Mouse (Mus musculus): ENCODE measurements around the gene Gstm1.
"Not testable (repeated sequence)": the region's sequence is repeated elsewhere in the genome, so short reads cannot be mapped to it uniquely, and the experiment has no call there.

The Gstm1 gene

DNA sequence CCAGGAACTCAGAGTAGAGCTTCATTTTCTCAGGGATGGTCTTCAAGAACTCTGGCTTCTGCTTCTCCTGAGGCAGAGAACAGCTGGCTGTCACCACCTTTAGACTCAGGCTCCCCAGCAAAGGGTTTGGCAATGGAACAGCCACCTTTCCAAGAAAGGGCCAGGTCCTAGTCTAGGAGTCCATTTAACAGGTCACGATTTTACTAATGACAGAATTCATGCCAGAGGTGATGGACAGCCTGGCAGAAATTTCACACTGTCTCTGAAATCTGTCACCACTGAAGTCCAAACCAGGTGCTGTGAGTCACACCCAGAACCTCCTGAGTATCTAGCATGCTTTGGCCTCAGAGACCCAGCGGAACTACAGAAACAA is 2.8 kb downstream of the Gstm1 start:
- no peak for DNase-seq (ENCODE audit: low spot score)

- no peak for DNase-seq (ENCODE audit: low spot score)
Measured at GRCm38 (mm10) chr3:108014098-108014973, 3.4 kb downstream of the Gstm1 start.

DNA sequence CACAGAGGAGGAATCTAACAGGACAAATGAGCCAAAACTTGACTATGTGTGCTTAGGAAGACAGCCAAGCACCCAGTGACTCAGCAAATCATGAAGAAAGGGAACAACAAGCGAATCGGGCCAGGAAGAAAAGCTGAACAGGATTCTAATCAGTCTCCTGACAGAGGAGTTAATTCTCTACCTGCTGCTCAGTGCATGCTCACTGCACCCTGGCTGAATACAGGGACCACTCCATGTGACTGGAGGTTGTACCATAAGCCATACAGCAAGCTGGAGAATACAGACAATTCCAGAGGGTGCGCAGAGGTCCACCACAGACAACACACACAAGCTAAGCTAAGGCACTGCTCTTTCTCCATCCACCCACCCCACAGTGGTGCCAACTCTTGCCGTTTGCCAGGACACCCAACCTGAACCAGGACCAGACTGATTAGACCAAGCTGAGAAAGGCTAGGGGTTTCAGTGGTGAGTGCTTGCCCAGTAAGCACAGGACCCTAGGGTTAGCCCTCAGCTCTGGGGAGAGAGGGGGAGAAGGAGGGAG is 4.4 kb downstream of the Gstm1 start:
- peak; percentile 79 for DNase-seq (ENCODE audit: low spot score)

DNA sequence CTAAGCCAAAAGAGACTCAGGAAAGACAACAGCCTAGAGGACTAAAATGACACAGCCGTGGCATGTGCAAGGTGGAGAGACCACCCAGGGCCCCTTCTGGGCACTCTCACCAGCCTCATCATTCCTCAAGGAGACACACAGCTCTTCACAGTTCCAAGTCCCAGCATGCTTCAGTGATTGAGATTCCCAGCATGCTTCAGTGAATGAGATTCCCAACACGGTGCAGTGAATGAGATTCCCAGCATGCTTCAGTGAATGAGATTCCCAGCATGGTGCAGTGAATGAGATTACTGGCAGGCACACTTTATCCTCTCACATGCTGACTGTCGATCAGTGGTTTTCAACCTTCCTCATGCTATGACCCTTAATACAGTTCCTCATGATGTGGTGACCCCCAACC is 6.2 kb downstream of the Gstm1 start:
- no peak for DNase-seq (ENCODE audit: low spot score)

- DNase-seq (ENCODE audit: low spot score) = no peak
Measured at GRCm38 (mm10) chr3:108010286-108010685, 7.5 kb downstream of the Gstm1 start.

DNA sequence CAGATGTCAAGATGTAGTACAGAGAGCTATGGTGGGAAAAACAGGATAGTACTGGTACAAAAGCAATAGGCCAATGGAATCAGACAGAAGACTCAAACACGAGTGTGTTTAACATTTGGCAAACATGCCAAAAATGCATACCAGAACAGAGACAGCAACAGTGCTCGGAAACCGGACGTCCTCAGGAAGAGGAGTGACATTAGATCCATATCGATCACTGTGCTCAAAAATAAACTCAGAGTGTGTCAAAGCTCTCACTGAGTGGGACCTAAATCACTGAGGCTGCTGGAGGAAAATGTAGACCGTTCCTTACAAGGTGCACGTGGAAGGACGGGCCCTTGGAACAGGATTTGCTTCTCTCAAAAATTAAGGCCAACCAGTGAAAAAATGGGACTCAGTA is 15.8 kb downstream of the Gstm1 start:
- DNase-seq (ENCODE audit: low spot score) = no peak

DNA sequence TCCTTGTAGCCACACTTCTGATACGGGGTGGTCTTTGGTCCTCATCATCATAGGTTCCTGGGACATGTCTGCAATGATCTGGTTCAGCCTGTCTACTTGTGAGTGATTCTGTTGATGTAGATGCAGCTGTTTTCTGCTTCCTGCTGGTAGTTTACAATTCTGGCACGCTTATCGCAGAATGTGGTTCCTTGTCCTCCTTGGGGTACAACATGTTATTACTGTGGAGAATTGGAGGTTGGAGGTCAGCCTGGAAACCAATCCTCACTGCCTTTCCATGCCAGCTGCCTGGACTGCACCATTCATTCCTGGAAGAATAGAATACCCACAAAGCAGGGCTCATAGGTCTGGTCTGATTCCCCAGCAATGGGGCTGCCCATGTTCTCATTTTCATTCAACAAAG is 18.3 kb downstream of the Gstm1 start:
- no peak for DNase-seq (ENCODE audit: low spot score)

- DNase-seq (ENCODE audit: low spot score) = no peak
Measured at GRCm38 (mm10) chr3:107998591-107998990, 19.2 kb downstream of the Gstm1 start.

GRCm38 (mm10) chr3:107996576-107996975 is 21.2 kb downstream of the Gstm1 start:
- no peak for DNase-seq (ENCODE audit: low spot score)

DNA sequence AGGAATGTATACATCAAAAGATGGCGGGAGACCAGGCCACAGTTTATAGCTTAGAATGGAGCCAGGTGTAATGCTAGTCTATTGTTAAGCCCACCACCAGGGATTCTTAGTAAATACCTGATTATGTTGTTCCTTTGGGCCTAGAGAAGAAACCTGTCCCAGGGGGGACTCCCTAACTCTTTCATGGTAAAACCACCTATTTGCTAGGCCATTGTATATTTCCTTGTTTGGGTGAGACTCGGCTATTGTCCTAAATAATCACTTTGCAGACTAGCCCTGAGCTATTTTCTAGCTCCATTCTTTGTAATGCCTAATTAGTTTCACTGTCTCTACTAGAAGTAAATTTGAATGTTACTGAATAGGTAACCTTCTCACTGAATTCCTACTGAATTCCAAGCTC is 21.8 kb downstream of the Gstm1 start:
- not testable (repeated sequence) for DNase-seq (ENCODE audit: low spot score)

DNA sequence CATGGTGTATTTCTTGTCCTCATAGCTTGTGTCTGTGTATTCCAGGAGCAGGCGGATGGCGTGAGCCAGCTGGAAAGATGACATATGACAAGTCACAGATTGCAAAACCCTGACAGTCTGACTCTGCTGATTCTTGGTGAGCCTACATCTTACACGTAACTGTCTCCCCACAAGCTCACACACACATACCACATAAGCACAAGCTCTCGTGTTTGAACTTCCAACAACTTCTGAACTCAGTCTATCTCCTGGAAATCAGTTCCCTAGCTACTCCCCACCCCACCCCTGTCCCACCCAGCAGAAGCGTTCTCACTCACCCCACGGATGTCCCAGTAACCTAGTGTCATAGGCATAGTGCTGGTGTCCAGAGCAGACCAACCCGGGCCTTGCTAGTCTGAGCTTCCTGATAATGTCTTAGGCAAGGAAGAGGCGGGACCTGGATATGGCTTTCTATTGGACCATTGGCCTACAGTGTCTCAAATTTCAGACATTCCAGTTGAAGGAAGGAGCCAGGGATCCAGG is 31.7 kb downstream of the Gstm1 start, which contains the start of gene Gstm2:
Gene Gstm2, minus strand, starts transcription at position 413 of the 522 bp plus-strand sequence.
- DNase-seq (ENCODE audit: low spot score) = peak; percentile 72

DNA sequence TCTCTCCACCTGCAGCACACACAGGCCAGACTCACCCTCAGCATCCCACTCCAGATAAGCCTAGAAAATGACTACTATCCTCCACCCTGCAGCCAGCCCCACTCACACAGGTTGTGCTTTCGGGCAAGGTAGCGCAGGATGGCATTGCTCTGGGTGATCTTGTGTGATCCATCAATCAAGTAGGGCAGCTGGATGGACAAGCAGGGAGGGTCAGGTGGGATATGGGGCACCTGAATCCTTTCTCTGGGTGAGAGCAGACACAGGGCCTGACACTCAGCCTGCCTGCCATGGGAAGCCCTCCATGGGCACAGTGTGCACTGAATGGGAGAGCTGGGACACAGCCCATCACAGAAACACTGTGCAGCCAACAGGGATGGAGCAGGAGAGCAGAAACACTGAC is 32.6 kb downstream of the Gstm1 start:
- not testable (repeated sequence) for DNase-seq (ENCODE audit: low spot score)

- DNase-seq (ENCODE audit: low spot score) = no peak
Measured at GRCm38 (mm10) chr3:107984471-107984870, 33.3 kb downstream of the Gstm1 start.

DNA sequence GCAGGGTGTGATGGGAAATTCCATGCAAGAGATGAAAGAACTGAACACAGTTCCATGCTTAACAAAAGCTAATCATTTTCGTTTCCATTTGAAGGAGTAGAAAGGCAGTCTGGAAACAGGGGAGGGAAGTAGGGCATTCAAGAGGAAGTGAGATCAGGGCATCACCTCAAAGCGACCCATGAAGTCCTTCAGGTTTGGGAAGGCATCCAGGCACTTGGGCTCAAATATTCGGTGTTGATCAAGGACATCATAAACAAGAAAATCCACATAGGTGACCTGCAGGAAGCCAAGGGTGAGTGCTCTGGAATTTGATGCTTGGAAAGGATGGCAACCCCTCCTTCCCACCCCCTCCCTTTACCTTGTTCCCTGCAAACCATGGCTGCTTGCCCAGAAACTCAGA is 34.0 kb downstream of the Gstm1 start:
- DNase-seq (ENCODE audit: low spot score) = no peak

- peak; percentile 23 for DNase-seq (ENCODE audit: low spot score)
Measured at GRCm38 (mm10) chr3:107982726-107983125, 35.0 kb downstream of the Gstm1 start.

- no peak for DNase-seq (ENCODE audit: low spot score)
Measured at GRCm38 (mm10) chr3:107981261-107981660, 36.5 kb downstream of the Gstm1 start.

DNA sequence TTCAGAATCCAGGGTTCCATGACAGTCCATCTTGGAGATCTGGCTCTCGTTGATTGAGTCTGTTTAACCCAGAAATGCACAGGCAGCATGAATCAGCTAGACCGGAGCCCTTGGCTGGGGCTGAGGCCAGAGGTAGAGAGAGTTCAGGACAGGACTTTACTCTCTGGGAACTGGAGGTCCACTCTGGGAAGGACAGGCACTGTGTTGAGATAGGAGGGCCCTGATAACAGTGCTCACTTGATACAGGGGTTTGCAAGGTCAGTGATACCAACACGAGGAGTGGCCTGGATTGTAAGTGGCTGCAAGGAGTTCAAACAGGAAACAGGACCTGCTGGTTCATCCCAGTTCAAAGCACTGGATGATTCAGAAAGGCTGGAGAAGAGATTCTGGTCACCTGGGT is 40.1 kb downstream of the Gstm1 start:
- no peak for DNase-seq (ENCODE audit: low spot score)

- no peak for DNase-seq (ENCODE audit: low spot score)
Measured at GRCm38 (mm10) chr3:107974237-107974636, 43.5 kb downstream of the Gstm1 start.

DNA sequence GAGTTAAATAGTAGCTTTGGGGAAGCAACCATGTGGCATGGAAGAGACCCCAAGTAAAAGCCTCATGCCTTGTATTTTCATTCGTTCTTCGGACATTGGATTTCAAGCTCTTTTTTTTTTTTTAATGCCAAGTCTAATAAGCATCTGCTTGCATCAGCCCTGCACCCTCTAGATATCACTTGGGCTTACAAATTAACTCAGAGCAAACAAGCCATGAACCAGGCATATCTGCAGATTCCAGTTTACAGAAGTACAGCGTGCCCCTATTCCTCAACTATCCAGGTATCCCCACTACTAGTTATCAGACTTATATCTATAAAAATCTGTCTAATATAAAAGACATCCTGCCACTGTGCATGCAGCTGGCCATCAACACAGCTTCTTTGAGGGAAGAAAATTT is 45.7 kb downstream of the Gstm1 start:
- no peak for DNase-seq (ENCODE audit: low spot score)

GRCm38 (mm10) chr3:107971101-107971500 is 46.7 kb downstream of the Gstm1 start:
- DNase-seq (ENCODE audit: low spot score) = not testable (repeated sequence)

GRCm38 (mm10) chr3:107968724-107969395 is 48.9 kb downstream of the Gstm1 start, which contains the start of gene Gstm3:
Gstm3 (minus strand) TSS chr3:107969283.
- DNase-seq (ENCODE audit: low spot score) = no peak

DNA sequence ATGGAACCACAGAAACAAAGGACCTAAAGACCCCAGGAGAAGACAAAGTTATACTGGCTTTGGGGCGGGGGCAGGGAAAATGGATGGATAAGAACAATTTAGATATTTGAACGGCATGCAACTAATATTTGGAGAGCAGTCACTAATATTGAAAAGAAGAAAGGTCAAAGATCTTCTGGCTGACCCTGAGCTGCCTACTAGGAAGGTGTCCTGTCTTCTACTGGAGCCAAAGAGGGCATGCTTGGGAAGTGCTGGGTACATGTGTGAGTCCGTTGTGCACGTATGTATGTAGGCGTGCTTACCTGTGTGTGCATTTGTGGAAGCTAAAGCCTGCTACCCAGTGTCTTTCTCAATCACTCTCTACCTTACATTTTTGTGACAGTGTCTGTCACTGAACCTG is 51.1 kb downstream of the Gstm1 start:
- DNase-seq (ENCODE audit: low spot score) = no peak

DNA sequence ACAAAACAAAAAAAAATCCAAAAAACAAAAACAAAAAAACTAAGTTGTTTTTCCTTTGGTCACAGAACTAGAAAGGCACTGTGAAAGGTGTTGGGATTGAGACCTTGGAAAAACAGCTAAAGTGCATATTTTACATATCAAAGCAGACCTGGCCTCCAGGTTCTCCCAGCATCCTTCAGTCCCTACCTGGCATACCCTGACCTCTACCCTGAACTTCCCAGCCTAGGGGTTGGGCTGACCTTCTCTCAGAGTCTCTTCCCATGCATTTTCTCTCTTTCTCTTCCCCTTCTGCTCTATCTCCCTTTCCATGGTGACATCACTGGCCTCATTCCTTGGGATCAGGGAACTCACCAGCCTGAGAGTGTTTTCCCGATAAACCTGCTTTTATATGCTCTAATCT is 52.2 kb downstream of the Gstm1 start:
- DNase-seq (ENCODE audit: low spot score) = no peak

All from urinary bladder, postnatal 14 days (tissue).